Mouse (Mus musculus): Measurements from ENCODE around the gene Gsdma3. TPM values are rescaled to one million over a fixed set of nuclear protein-coding genes. Genes with fewer than 3 reads are reported as not detected.
A peak's percentile ranks its signal among the peaks of the same experiment; 100 is the strongest.

Gene Gsdma3
- polyA plus RNA-seq, 1 experiment from 2014 or later: not detected

DNA sequence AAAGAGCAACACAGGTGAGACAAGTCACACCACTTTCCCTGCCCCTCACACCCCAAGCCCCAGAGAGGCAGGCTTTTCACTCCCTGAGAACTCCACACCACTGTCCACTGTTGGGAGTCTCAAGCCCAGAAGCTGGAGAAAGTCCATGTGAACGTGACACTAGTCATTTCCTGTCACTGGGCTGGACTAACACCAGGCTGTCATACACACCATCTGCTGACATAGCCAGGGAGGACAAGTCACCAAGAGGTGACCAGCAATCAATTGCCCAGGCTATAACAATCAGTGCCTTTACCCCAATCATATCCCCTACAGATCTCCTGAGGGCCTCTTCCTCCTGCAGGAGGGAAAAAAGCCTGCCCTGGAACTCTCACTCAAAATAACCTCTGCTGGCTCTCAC lies 42.0 kb upstream of the Gsdma3 start:
- 74% methylated on average over 1 of the region's 1 CpGs for WGBS
- H3K4me3 ChIP-seq (ENCODE audit: low read depth, low read length): no peak overlapping the region
- no peaks in the 10 kb centered on the region for H3K27me3 ChIP-seq (ENCODE audit: control insufficient read depth, insufficient read depth, low read length)
- DNase-seq (ENCODE audit: low spot score): no peak
- H3K27ac ChIP-seq (ENCODE audit: low read depth, low read length): no peak overlapping the region
- H3K9me3 ChIP-seq (ENCODE audit: control insufficient read depth, low read length): no peaks in the 10 kb centered on the region
- peaks cover 7% of the 10 kb centered on the region; the same call in 1 of the 2 replicates for H3K36me3 ChIP-seq (ENCODE audit: control insufficient read depth, insufficient read depth, low read length)
- no peak overlapping the region for H3K9ac ChIP-seq (ENCODE audit: low read depth, low read length)
- ATAC-seq (ENCODE audit: low FRiP score): no peak
- H3K4me2 ChIP-seq (replicated peaks; ENCODE audit: low read depth, low read length): no peak overlapping the region
- H3K4me1 ChIP-seq (replicated peaks; ENCODE audit: control insufficient read depth, insufficient read depth, low read length): peaks cover 12% of the 10 kb centered on the region

DNA sequence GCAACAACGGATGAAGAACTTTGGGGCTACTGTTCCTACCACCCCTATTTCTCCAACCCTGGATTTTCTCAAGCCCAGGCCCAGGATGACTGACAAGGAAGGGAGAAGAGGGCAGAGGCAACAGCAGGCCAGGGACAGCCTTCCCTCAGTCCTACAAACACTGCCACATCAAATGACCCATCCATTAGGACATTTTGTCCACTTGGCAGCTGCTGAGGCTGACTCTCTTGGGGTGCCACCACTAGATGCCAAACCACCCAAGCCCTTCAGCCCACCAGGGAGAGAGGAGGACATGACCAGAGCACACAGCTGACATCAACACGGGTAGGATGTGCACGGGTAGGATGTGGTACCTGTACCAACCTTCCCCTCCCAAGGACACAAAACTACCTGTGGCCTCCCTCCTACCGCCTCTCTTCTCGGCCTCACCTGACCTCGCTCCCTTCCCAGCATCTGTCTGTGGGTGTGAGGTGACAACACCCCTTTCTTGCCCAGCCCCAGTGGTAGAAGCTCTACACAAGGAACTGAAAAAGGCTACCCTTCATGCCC lies 41.5 kb upstream of the Gsdma3 start:
- H3K36me3 ChIP-seq (ENCODE audit: control insufficient read depth, insufficient read depth, low read length): peaks cover 7% of the 10 kb centered on the region; the same call in 1 of the 2 replicates
- H3K27me3 ChIP-seq (ENCODE audit: control insufficient read depth, insufficient read depth, low read length): no peaks in the 10 kb centered on the region
- no peak for DNase-seq (ENCODE audit: low spot score)
- H3K4me2 ChIP-seq (replicated peaks; ENCODE audit: low read depth, low read length): no peak overlapping the region
- no peak overlapping the region for H3K4me3 ChIP-seq (ENCODE audit: low read depth, low read length)
- H3K4me1 ChIP-seq (replicated peaks; ENCODE audit: control insufficient read depth, insufficient read depth, low read length): peaks cover 12% of the 10 kb centered on the region
- no peak for ATAC-seq (ENCODE audit: low FRiP score)
- no peak overlapping the region for H3K27ac ChIP-seq (ENCODE audit: low read depth, low read length)
- H3K9ac ChIP-seq (ENCODE audit: low read depth, low read length): no peak overlapping the region
- H3K9me3 ChIP-seq (ENCODE audit: control insufficient read depth, low read length): no peaks in the 10 kb centered on the region
- 90% methylated on average over 6 of the region's 6 CpGs for WGBS

DNA sequence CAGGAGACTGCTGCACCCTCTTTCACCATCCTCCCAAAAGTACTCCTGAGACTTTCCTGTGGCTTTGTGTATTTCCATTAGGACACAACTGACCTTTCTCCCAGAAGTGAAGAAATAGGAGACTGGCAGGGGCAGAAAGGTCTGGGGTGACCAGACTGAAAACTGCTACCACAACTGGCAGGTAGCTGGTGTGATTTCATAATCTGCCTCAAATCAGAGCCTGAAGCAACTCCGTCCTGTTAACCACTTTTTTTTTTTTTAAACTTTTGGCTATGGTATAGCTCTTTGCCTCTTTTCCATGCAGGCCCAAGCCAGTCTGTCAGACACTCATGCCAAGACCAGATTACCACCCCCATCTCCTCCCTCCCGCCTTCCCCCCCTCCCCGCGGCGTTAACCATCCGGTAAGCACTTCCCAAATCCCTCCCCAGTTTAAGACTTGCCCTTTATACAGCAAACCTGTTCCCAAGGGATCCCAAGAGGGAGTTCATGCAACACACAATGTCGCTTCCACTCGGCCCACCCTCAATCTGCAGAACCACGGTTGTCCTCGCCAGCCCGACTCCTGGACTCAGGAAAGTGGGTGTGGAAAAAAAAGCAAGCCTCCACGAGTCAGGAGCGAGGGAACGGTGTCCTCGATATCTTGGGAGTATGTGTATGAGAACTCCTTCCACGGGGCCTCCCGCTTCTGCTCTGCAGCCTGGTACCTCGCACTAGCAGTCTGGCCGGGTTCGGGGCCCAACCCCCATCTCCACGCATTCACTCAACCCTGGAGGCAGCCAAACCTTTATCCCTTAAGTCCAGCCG lies 39.9 kb upstream of the Gsdma3 start:
- ATAC-seq (ENCODE audit: low FRiP score) (peak; percentile 61), DNase-seq (ENCODE audit: low spot score) (no peak)
- Histone ChIP-seq H3K27ac (ENCODE audit: low read depth, low read length) (0 out of 2 replicates have a peak overlapping the region, but pooled peaks have one; percentile 31), H3K4me1 (replicated peaks; ENCODE audit: control insufficient read depth, insufficient read depth, low read length) (peaks cover 12% of the 10 kb centered on the region), H3K9me3 (ENCODE audit: control insufficient read depth, low read length) (no peaks in the 10 kb centered on the region), H3K36me3 (ENCODE audit: control insufficient read depth, insufficient read depth, low read length) (0 out of 2 replicates have a peak, but pooled peaks cover 5% of the 10 kb centered on the region), H3K4me2 (replicated peaks; ENCODE audit: low read depth, low read length) (peak overlapping the region; percentile 72), H3K4me3 (ENCODE audit: low read depth, low read length) (peak overlapping the region; percentile 68), H3K9ac (ENCODE audit: low read depth, low read length) (peak overlapping the region; percentile 75), H3K27me3 (ENCODE audit: control insufficient read depth, insufficient read depth, low read length) (no peaks in the 10 kb centered on the region)
- 2% methylated on average over 22 of the region's 22 CpGs for WGBS

DNA sequence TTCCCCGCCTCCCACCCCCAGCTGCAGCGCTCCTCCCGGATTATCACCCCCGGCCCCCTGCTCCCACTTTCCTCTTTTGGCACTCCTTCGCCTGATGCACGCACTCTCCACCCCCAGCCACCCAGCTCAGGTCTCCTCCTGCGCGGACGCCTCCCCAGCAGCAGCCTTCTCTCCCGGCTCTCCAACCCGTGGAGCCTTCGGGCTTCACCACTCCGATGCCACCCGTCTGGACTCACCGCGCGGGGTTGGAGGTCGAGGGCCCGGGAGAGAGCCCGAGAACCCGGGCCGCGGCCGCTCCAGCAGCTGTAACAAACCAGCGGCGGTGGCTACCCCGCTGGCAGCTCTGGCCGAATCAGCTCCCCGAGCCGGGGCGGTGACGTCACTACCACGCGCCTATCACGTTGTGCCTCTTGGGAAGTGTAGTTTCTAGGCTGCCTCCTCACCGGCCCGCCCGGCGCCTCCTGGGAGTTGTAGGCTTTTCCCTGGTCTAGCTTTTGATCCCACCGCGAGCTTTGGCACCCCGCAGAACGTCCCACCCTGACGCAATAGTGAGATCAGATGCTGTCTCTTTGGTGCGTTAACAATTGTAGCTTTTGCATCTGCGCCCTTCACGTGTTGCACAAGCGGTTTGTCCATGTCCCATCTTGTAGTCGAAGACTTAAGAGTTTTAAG lies 39.1 kb upstream of the Gsdma3 start, which contains the start of gene Ormdl3:
Ormdl3 (minus strand) TSS at position 477 of the 672 bp plus-strand sequence.
- peak within 1 kb of the TSS; percentile 72 for H3K4me2 ChIP-seq (replicated peaks; ENCODE audit: low read depth, low read length)
- 0 out of 2 replicates have a peak, but pooled peaks cover 3% of the 10 kb centered on the region for H3K36me3 ChIP-seq (ENCODE audit: control insufficient read depth, insufficient read depth, low read length)
- WGBS: under 1% methylated on average over 46 of the region's 49 CpGs
- DNase-seq (ENCODE audit: low spot score): peak; percentile 99
- no peaks in the 10 kb centered on the region for H3K27me3 ChIP-seq (ENCODE audit: control insufficient read depth, insufficient read depth, low read length)
- H3K27ac ChIP-seq (ENCODE audit: low read depth, low read length): peak within 1 kb of the TSS; percentile 37
- H3K4me1 ChIP-seq (replicated peaks; ENCODE audit: control insufficient read depth, insufficient read depth, low read length): peaks cover 12% of the 10 kb centered on the region
- peak within 1 kb of the TSS; percentile 68 for H3K4me3 ChIP-seq (ENCODE audit: low read depth, low read length)
- H3K9me3 ChIP-seq (ENCODE audit: control insufficient read depth, low read length): no peaks in the 10 kb centered on the region
- peak within 1 kb of the TSS; percentile 75 for H3K9ac ChIP-seq (ENCODE audit: low read depth, low read length)
- peak; percentile 94 for ATAC-seq (ENCODE audit: low FRiP score)

DNA sequence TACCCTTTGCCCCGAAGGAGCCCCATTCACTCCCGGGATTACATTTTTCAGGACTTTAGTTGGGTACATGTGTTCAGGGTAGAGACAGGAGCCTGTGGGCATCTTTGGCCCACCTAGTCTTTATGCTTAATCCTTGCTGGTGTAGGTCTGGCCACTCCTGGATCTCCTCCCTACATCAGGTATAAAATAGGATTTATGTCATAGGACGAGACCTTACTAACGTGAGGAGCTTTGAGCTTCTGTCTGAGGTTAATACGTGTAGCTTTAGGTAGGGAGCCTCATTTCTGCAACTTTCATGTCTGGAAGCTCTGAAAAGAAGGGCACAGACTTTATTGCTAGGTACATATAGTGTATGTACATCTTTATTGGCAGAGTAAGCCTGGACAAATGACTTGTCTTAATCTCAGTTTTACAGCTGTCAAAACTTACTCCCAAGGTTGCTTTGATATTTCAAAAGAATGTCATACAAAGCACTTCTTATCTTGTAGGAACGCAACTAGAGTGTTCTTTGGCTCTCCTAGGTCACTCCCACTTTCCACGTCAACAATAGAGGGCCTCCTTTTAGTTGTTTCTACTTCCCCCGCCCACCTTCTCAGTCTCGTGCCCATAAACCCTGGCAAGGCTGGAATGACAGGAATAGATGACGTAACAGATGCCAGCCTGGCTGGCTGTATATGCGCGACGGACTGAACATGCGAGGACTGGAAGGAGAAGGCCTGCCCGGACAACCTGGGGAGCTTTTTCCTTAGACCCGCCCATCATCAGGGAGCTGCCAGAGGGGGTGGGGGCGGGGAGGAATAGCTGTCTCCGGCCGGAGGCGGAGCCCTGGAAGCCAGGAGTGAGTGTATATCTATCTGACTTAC lies 38.2 kb upstream of the Gsdma3 start:
- ATAC-seq (ENCODE audit: low FRiP score): 0 out of 2 replicates have a peak, but pooled peaks have one; percentile 21
- H3K27me3 ChIP-seq (ENCODE audit: control insufficient read depth, insufficient read depth, low read length): no peaks in the 10 kb centered on the region
- H3K9me3 ChIP-seq (ENCODE audit: control insufficient read depth, low read length): no peaks in the 10 kb centered on the region
- H3K4me2 ChIP-seq (replicated peaks; ENCODE audit: low read depth, low read length): peak overlapping the region; percentile 50
- DNase-seq (ENCODE audit: low spot score): peak; percentile 56
- peak overlapping the region; percentile 12; the same call in 1 of the 2 replicates for H3K9ac ChIP-seq (ENCODE audit: low read depth, low read length)
- peak overlapping the region; percentile 37; the same call in 1 of the 2 replicates for H3K27ac ChIP-seq (ENCODE audit: low read depth, low read length)
- WGBS: 7% methylated on average over 20 of the region's 20 CpGs
- peak overlapping the region; percentile 68 for H3K4me3 ChIP-seq (ENCODE audit: low read depth, low read length)
- peaks cover 12% of the 10 kb centered on the region for H3K4me1 ChIP-seq (replicated peaks; ENCODE audit: control insufficient read depth, insufficient read depth, low read length)
- no peaks in the 10 kb centered on the region for H3K36me3 ChIP-seq (ENCODE audit: control insufficient read depth, insufficient read depth, low read length)

DNA sequence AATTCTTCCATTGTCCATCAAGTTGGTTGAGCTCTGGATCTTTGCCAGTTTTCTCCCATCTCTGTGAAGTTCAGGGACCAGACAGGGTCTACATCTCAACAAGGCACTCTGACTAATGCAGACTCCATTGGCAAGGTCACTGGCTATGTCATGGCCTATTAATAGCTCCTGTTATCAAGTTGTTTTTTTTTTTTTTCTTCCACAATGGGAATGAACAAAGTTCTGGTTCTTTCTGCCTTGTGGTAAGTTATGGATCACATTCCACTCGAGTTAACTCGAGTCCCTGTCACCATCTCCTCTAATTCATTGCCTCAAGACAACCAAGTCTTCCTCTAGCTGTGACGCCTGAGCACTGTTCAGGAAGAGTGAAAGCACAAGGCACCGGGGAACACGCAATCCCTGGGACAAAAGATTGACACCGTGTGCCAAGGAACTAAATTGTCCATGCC lies 37.3 kb upstream of the Gsdma3 start:
- Histone ChIP-seq H3K27me3 (ENCODE audit: control insufficient read depth, insufficient read depth, low read length) (no peaks in the 10 kb centered on the region), H3K4me3 (ENCODE audit: low read depth, low read length) (no peak overlapping the region), H3K4me1 (replicated peaks; ENCODE audit: control insufficient read depth, insufficient read depth, low read length) (peaks cover 12% of the 10 kb centered on the region), H3K9ac (ENCODE audit: low read depth, low read length) (no peak overlapping the region), H3K9me3 (ENCODE audit: control insufficient read depth, low read length) (no peaks in the 10 kb centered on the region), H3K36me3 (ENCODE audit: control insufficient read depth, insufficient read depth, low read length) (no peaks in the 10 kb centered on the region), H3K27ac (ENCODE audit: low read depth, low read length) (no peak overlapping the region), H3K4me2 (replicated peaks; ENCODE audit: low read depth, low read length) (no peak overlapping the region)
- ATAC-seq (ENCODE audit: low FRiP score): no peak
- no peak for DNase-seq (ENCODE audit: low spot score)
- WGBS: 67% methylated on average over 6 of the region's 6 CpGs

DNA sequence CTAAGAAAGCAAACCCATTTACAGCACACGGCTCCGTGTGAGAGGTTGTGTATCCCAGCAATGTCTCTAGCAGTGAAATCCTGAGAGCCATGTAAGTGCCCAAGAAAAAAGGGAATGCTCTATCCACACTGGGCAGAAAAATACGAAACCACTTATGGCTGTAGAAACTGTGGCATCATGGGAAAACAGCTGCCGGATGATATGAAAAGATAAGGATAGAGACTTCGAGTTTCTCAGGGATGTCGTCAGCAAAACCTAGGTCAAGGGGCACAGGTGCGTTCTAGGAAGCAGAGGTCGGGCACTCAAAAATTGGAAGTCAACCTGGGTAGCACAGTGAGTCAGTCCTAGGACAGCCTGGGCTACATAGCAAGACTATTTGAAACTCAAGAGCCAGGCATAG lies 36.9 kb upstream of the Gsdma3 start:
- ATAC-seq (ENCODE audit: low FRiP score) (no peak), DNase-seq (ENCODE audit: low spot score) (no peak)
- Histone ChIP-seq H3K9ac (ENCODE audit: low read depth, low read length) (no peak overlapping the region), H3K27me3 (ENCODE audit: control insufficient read depth, insufficient read depth, low read length) (no peaks in the 10 kb centered on the region), H3K36me3 (ENCODE audit: control insufficient read depth, insufficient read depth, low read length) (no peaks in the 10 kb centered on the region), H3K27ac (ENCODE audit: low read depth, low read length) (no peak overlapping the region), H3K4me3 (ENCODE audit: low read depth, low read length) (no peak overlapping the region), H3K4me1 (replicated peaks; ENCODE audit: control insufficient read depth, insufficient read depth, low read length) (peaks cover 12% of the 10 kb centered on the region), H3K9me3 (ENCODE audit: control insufficient read depth, low read length) (no peaks in the 10 kb centered on the region), H3K4me2 (replicated peaks; ENCODE audit: low read depth, low read length) (no peak overlapping the region)
- WGBS: 88% methylated on average over 8 of the region's 8 CpGs

Data from hindbrain, embryonic 11.5 days (tissue).